27 mouse cellular contexts compared by ENCODE assay signal in genomic region chr5:148409465-148409864, GRCm38 (mm10). TPM values are rescaled to one million over a fixed set of nuclear protein-coding genes. Genes with fewer than 3 reads are reported as not detected.
A peak's percentile ranks its signal among the peaks of the same experiment; 100 is the strongest.
DNase-seq lines count a peak whose midpoint lies in the region; ATAC-seq and TF ChIP-seq lines count a peak whose summit lies in the region.
"Had no signal": no experiment of that assay in that cellular context is flagged by ENCODE, and none has a peak within 500 bp of the region (broad histone marks: within the 10 kb centered on the region; RNA-seq: fewer than 3 reads in every experiment).

No protein-coding gene starts in this region.

- DNase-seq in heart, adult 18-20 months: peak; percentile 48 to 77
- DNase-seq in heart, postnatal 25 days (ENCODE audit: low spot score): peak; percentile 55
- peak; percentile 85 for DNase-seq in testis, postnatal 14 days (ENCODE audit: low spot score)
- DNase-seq in layer of hippocampus, postnatal 10 days (ENCODE audit: low spot score in 2 of 2): no peak
- no peak for DNase-seq in forebrain, postnatal 0 days
- no peak for DNase-seq in layer of hippocampus, adult 2 months (ENCODE audit: low spot score in 2 of 2)
- DNase-seq: adrenal gland, postnatal 14 days; cerebellum, adult 8-10 months; cerebellum, postnatal 36 days; embryo, embryonic 11 days; gastrocnemius, adult 2 months; kidney, postnatal 36 days; liver, embryonic 13.5 days; lung, adult 2 months; lung, postnatal 14 days; retina, postnatal 1 day; right cerebral cortex, postnatal 25 days; thymus, adult 18-20 months; thymus, postnatal 36 days had no signal

- no peaks in the 10 kb centered on the region for H3K27me3 ChIP-seq in heart, embryonic 11.5 days (ENCODE audit: control insufficient read depth, insufficient read depth, low read length)
- no peaks in the 10 kb centered on the region for H3K27me3 ChIP-seq in heart, embryonic 14.5 days (ENCODE audit: control insufficient read depth, insufficient read depth, low read length)
- H3K27me3 ChIP-seq in forebrain, postnatal 0 days (ENCODE audit: insufficient read depth, low read length): no peaks in the 10 kb centered on the region
- H3K27me3 ChIP-seq: embryonic facial prominence, embryonic 13.5 days; forebrain, embryonic 12.5 days; hindbrain, embryonic 13.5 days had no signal

- peaks cover 3% of the 10 kb centered on the region; the same call in 1 of the 2 replicates for H3K9me3 ChIP-seq in heart, embryonic 11.5 days (replicated peaks; ENCODE audit: control insufficient read depth, low read length)
- H3K9me3 ChIP-seq in heart, embryonic 14.5 days (ENCODE audit: control insufficient read depth, low read length): peaks cover 4% of the 10 kb centered on the region; the same call in 1 of the 2 replicates
- H3K9me3 ChIP-seq in forebrain, postnatal 0 days (ENCODE audit: low read length): no peaks in the 10 kb centered on the region
- H3K9me3 ChIP-seq: forebrain, embryonic 12.5 days; liver, embryonic 13.5 days had no signal

- H3K27ac ChIP-seq in heart, embryonic 11.5 days (ENCODE audit: low read depth, low read length): no peak overlapping the region
- no peak overlapping the region for H3K27ac ChIP-seq in heart, embryonic 14.5 days (replicated peaks in 1 of 2; ENCODE audit: control insufficient read depth in 1 of 2, insufficient read depth in 1 of 2, low read depth in 2 of 2, low read length in 2 of 2)
- no peak overlapping the region for H3K27ac ChIP-seq in forebrain, postnatal 0 days (ENCODE audit: low read depth, low read length)
- H3K27ac ChIP-seq in layer of hippocampus, adult 2 months: no peak overlapping the region
- H3K27ac ChIP-seq: embryonic facial prominence, embryonic 13.5 days; forebrain, embryonic 12.5 days; gastrocnemius, adult 2 months; hindbrain, embryonic 13.5 days; liver, embryonic 13.5 days had no signal

- intact Hi-C loops in heart, postnatal 25 days (cut with DNase I): no loop called here

- no peaks in the 10 kb centered on the region for H3K36me3 ChIP-seq in heart, embryonic 11.5 days (ENCODE audit: control insufficient read depth, insufficient read depth, low read length)
- H3K36me3 ChIP-seq in heart, embryonic 14.5 days (ENCODE audit: control insufficient read depth, insufficient read depth, low read length): no peaks in the 10 kb centered on the region
- H3K36me3 ChIP-seq in forebrain, postnatal 0 days (ENCODE audit: insufficient read depth): no peaks in the 10 kb centered on the region
- H3K36me3 ChIP-seq: embryonic facial prominence, embryonic 13.5 days; forebrain, embryonic 12.5 days; hindbrain, embryonic 13.5 days; liver, embryonic 13.5 days had no signal

- no peak overlapping the region for H3K4me2 ChIP-seq in heart, embryonic 11.5 days
- H3K4me2 ChIP-seq in heart, embryonic 14.5 days (ENCODE audit: low read length): no peak overlapping the region
- H3K4me2 ChIP-seq in forebrain, postnatal 0 days (ENCODE audit: low read depth): no peak overlapping the region
- H3K4me2 ChIP-seq: embryonic facial prominence, embryonic 13.5 days; forebrain, embryonic 12.5 days; hindbrain, embryonic 13.5 days; liver, embryonic 13.5 days; midbrain, embryonic 11.5 days had no signal

- no peak overlapping the region for H3K9ac ChIP-seq in heart, embryonic 11.5 days (ENCODE audit: low read depth, low read length)
- no peak overlapping the region for H3K9ac ChIP-seq in heart, embryonic 14.5 days (ENCODE audit: low read length)
- H3K9ac ChIP-seq in forebrain, postnatal 0 days: no peak overlapping the region
- H3K9ac ChIP-seq: embryonic facial prominence, embryonic 13.5 days; forebrain, embryonic 12.5 days; hindbrain, embryonic 13.5 days; liver, embryonic 13.5 days had no signal

- 53% methylated on average over 8 of the region's 8 CpGs for WGBS in heart, embryonic 11.5 days (ENCODE audit: insufficient replicate concordance)
- WGBS in heart, embryonic 14.5 days: 28% methylated on average over 8 of the region's 8 CpGs
- WGBS in forebrain, postnatal 0 days: 87% methylated on average over 8 of the region's 8 CpGs

- H3K4me1 ChIP-seq in heart, embryonic 11.5 days (ENCODE audit: control insufficient read depth, insufficient read depth, low read length): no peaks in the 10 kb centered on the region
- peaks cover 4 to 5% of the 10 kb centered on the region in 2 experiments; a peak in 2 of 4 replicates for H3K4me1 ChIP-seq in heart, embryonic 14.5 days (ENCODE audit: control insufficient read depth in 2 of 2, insufficient read depth in 2 of 2, low read length in 2 of 2)
- no peaks in the 10 kb centered on the region for H3K4me1 ChIP-seq in forebrain, postnatal 0 days (ENCODE audit: insufficient read depth)
- H3K4me1 ChIP-seq: embryonic facial prominence, embryonic 13.5 days; forebrain, embryonic 12.5 days; hindbrain, embryonic 13.5 days; liver, embryonic 13.5 days had no signal

- no peak for TF ChIP-seq CTCF in forebrain, postnatal 0 days (IDR thresholded peaks at IDR 0.05; ENCODE audit: low read depth)
- no peak for TF ChIP-seq CTCF in layer of hippocampus, adult 2 months (conservative IDR thresholded peaks at IDR 0.05)

- ATAC-seq in heart, embryonic 11.5 days (replicated peaks; ENCODE audit: insufficient number of reproducible peaks, low FRiP score, low TSS enrichment): no peak; the same call in 1 of the 2 replicates
- ATAC-seq in heart, embryonic 14.5 days (ENCODE audit: insufficient number of reproducible peaks, insufficient read depth, low FRiP score, low read depth): peak; percentile 78
- ATAC-seq in forebrain, postnatal 0 days: no peak
- ATAC-seq: inflammation-experienced regulatory T-cells, adult 6 months had no signal

- H3K4me3 ChIP-seq in heart, embryonic 11.5 days (ENCODE audit: low read depth, low read length): no peak overlapping the region
- H3K4me3 ChIP-seq in heart, embryonic 14.5 days (ENCODE audit: control insufficient read depth in 1 of 2, insufficient read depth in 1 of 2, low read depth in 1 of 2, low read length in 2 of 2): no peak overlapping the region
- no peak overlapping the region for H3K4me3 ChIP-seq in forebrain, postnatal 0 days (ENCODE audit: low read depth, low read length)
- H3K4me3 ChIP-seq in layer of hippocampus, adult 2 months: no peak overlapping the region
- H3K4me3 ChIP-seq: embryonic facial prominence, embryonic 13.5 days; erythroblast, embryonic 14.5 days; forebrain, embryonic 12.5 days; gastrocnemius, adult 2 months; hindbrain, embryonic 13.5 days; liver, embryonic 13.5 days had no signal

RNA-seq across cellular contexts. Expression of gene Slc7a1, which starts 9.8 kb away (rescaled TPM):
- total RNA-seq in heart, adult 18-20 months (2021): 10 to 100 TPM; 11.8 to 13.5 TPM
- polyA plus RNA-seq in heart, embryonic 11.5 days (2014; fragmentation: Nextera tagmentation; extraction: Ambion mirVana): 26.8 and 34.6 TPM in 2 replicates
- polyA plus RNA-seq in heart, embryonic 14.5 days (2014; fragmentation: Nextera tagmentation; extraction: Ambion mirVana): 22.5 and 23.0 TPM in 2 replicates
- 10 to 100 TPM; 10.7 to 15.0 TPM for total RNA-seq in heart, postnatal 25 days (2021)
- total RNA-seq in layer of hippocampus, postnatal 10 days (2021): 10 to 100 TPM; 72.2 to 73.1 TPM
- 31.9 and 52.2 TPM in 2 replicates for total RNA-seq in forebrain, postnatal 0 days (2014; rRNA removed)
- polyA plus RNA-seq in forebrain, postnatal 0 days (2015; fragmentation: Nextera tagmentation; extraction: Ambion mirVana): 28.0 and 44.0 TPM in 2 replicates
- total RNA-seq in layer of hippocampus, adult 2 months (2021): 10 to 100 TPM; 24.4 to 25.9 TPM

Comparison
In these comparisons a context has a peak if more than half of its experiments do, and no peak if none do; other contexts are left out.
1. DNase-seq: peak in heart, adult 18-20 months (2 of 2), heart, postnatal 25 days (single experiment) and testis, postnatal 14 days (single experiment); none in layer of hippocampus, postnatal 10 days (0 of 2), forebrain, postnatal 0 days (single experiment) and layer of hippocampus, adult 2 months (0 of 2).